8 mouse cellular contexts compared by ENCODE assay signal in genomic region chr3:89164506-89165267, GRCm38 (mm10). TPM values are rescaled to one million over a fixed set of nuclear protein-coding genes. Genes with fewer than 3 reads are reported as not detected.
DNase-seq lines count a peak whose midpoint lies in the region; ATAC-seq and TF ChIP-seq lines count a peak whose summit lies in the region.

Gene Clk2 (plus strand): TSS chr3:89164795.

- peak within 1 kb of the TSS; percentile 85 for H3K4me2 ChIP-seq in heart, embryonic 12.5 days
- H3K4me2 ChIP-seq in liver, embryonic 12.5 days = peak within 1 kb of the TSS; percentile 74
- H3K4me2 ChIP-seq in stomach, embryonic 15.5 days = peak within 1 kb of the TSS; percentile 54

- H3K4me1 ChIP-seq in erythroblast, embryonic 14.5 days (ENCODE audit: control insufficient read depth) = peaks cover 49% of the 10 kb centered on the region
- peaks cover 22% of the 10 kb centered on the region for H3K4me1 ChIP-seq in heart, embryonic 12.5 days (replicated peaks)
- H3K4me1 ChIP-seq in liver, embryonic 12.5 days = peaks cover 44% of the 10 kb centered on the region
- peaks cover 22% of the 10 kb centered on the region for H3K4me1 ChIP-seq in stomach, embryonic 15.5 days

- peak; percentile 94 for TF ChIP-seq POLR2A in brain, embryonic 14.5 days (IDR thresholded peaks at IDR 0.05; ENCODE audit: borderline replicate concordance, extremely low read depth, insufficient read depth, insufficient read length, poor library complexity, severe bottlenecking)

- H3K27me3 ChIP-seq in C2C12 (ENCODE audit: control insufficient read depth, insufficient read depth, insufficient read length) = no peaks in the 10 kb centered on the region
- H3K27me3 ChIP-seq in erythroblast, embryonic 14.5 days (ENCODE audit: control insufficient read depth) = peaks cover 3% of the 10 kb centered on the region
- peaks cover 3% of the 10 kb centered on the region for H3K27me3 ChIP-seq in heart, embryonic 12.5 days (replicated peaks)
- H3K27me3 ChIP-seq in liver, embryonic 12.5 days (replicated peaks) = peaks cover 2% of the 10 kb centered on the region; the same call in 1 of the 2 replicates
- H3K27me3 ChIP-seq in stomach, embryonic 15.5 days (replicated peaks) = no peaks in the 10 kb centered on the region

- no peak for TF ChIP-seq CTCF in C2C12 (IDR thresholded peaks at IDR 0.05; ENCODE audit: control insufficient read depth, insufficient read depth, insufficient read length)
- no peak for TF ChIP-seq CTCF in brain, embryonic 14.5 days (IDR thresholded peaks at IDR 0.05; ENCODE audit: borderline replicate concordance, extremely low read depth, insufficient read depth, insufficient read length)

- peaks cover 33% of the 10 kb centered on the region for H3K36me3 ChIP-seq in C2C12 (ENCODE audit: control insufficient read depth, insufficient read depth)
- peaks cover 35% of the 10 kb centered on the region for H3K36me3 ChIP-seq in erythroblast, embryonic 14.5 days (ENCODE audit: control insufficient read depth)
- H3K36me3 ChIP-seq in heart, embryonic 12.5 days = peaks cover 31% of the 10 kb centered on the region
- H3K36me3 ChIP-seq in liver, embryonic 12.5 days = peaks cover 35% of the 10 kb centered on the region
- H3K36me3 ChIP-seq in stomach, embryonic 15.5 days = peaks cover 19% of the 10 kb centered on the region

- H3K4me3 ChIP-seq in C2C12 (ENCODE audit: insufficient read depth, poor library complexity, severe bottlenecking) = peak within 1 kb of the TSS; percentile 60
- H3K4me3 ChIP-seq in erythroblast, embryonic 14.5 days (replicated peaks) = peak within 1 kb of the TSS; percentile 97
- peak within 1 kb of the TSS; percentile 85 for H3K4me3 ChIP-seq in heart, embryonic 12.5 days
- H3K4me3 ChIP-seq in liver, embryonic 12.5 days = peak within 1 kb of the TSS; percentile 89
- peak within 1 kb of the TSS; percentile 92 for H3K4me3 ChIP-seq in stomach, embryonic 15.5 days (replicated peaks)

- H3ac ChIP-seq in C2C12 (ENCODE audit: control insufficient read depth, insufficient read length, low read depth) = peak within 1 kb of the TSS; percentile 89

- no peaks in the 10 kb centered on the region for H3K9me3 ChIP-seq in erythroblast, embryonic 14.5 days (ENCODE audit: control insufficient read depth, low read length)
- no peaks in the 10 kb centered on the region for H3K9me3 ChIP-seq in heart, embryonic 12.5 days (replicated peaks)
- H3K9me3 ChIP-seq in liver, embryonic 12.5 days (replicated peaks) = no peaks in the 10 kb centered on the region
- H3K9me3 ChIP-seq in stomach, embryonic 15.5 days = no peaks in the 10 kb centered on the region

- peak within 1 kb of the TSS; percentile 95 for H3K9ac ChIP-seq in heart, embryonic 12.5 days
- peak within 1 kb of the TSS; percentile 93 for H3K9ac ChIP-seq in liver, embryonic 12.5 days
- peak within 1 kb of the TSS; percentile 90 for H3K9ac ChIP-seq in stomach, embryonic 15.5 days

- under 1% methylated on average over 79 of the region's 79 CpGs for WGBS in heart, embryonic 12.5 days
- under 1% methylated on average over 77 of the region's 79 CpGs for WGBS in liver, embryonic 12.5 days (ENCODE audit: insufficient replicate concordance)
- under 1% methylated on average over 71 of the region's 79 CpGs for WGBS in stomach, embryonic 15.5 days

- H3K79me2 ChIP-seq in C2C12 (ENCODE audit: control insufficient read depth, insufficient read depth) = peaks cover 37% of the 10 kb centered on the region

- peak within 1 kb of the TSS; percentile 97 for H3K27ac ChIP-seq in heart, embryonic 12.5 days (ENCODE audit: poor library complexity, severe bottlenecking)
- peak within 1 kb of the TSS; percentile 97 for H3K27ac ChIP-seq in liver, embryonic 12.5 days
- H3K27ac ChIP-seq in stomach, embryonic 15.5 days = peak within 1 kb of the TSS; percentile 98

- peak; percentile 97 for ATAC-seq in heart, embryonic 12.5 days (ENCODE audit: insufficient number of reproducible peaks, low FRiP score)
- peak; percentile 98 for ATAC-seq in liver, embryonic 12.5 days
- ATAC-seq in stomach, embryonic 15.5 days (ENCODE audit: insufficient read depth, low FRiP score, low read depth) = peak; percentile 98

- H3K79me3 ChIP-seq in C2C12 (ENCODE audit: low read depth) = peaks cover 20% of the 10 kb centered on the region

- peak; percentile 97 for DNase-seq in brain, embryonic 14.5 days (ENCODE audit: low read depth)
- DNase-seq in kidney, postnatal 10 days = peak; percentile 96
- peak; percentile 83 to 89 for DNase-seq in natural killer cell, adult 2 months (ENCODE audit: low spot score in 2 of 2)

TF ChIP-seq in C2C12, 6 proteins besides CTCF, POLR2A, EP300 and RAD21:
- TF ChIP-seq MYOD1 (IDR thresholded peaks at IDR 0.05; ENCODE audit: control insufficient read depth, insufficient read length, low read depth) (no peak), USF1 (IDR thresholded peaks at IDR 0.05; ENCODE audit: low read depth) (peak; percentile 45)

RNA-seq across cellular contexts. Expression of gene Clk2, which starts in this region (rescaled TPM):
- 14.5 TPM for polyA plus RNA-seq in C2C12 (2012; fragmentation: generic; extraction: Trizol)
- polyA plus RNA-seq in brain, embryonic 14.5 days (2012; rRNA removed) = 103 and 123 TPM in 2 replicates
- polyA plus RNA-seq in erythroblast, embryonic 14.5 days (2012) = 2.4 and 3.0 TPM in 2 replicates
- polyA plus RNA-seq in heart, embryonic 12.5 days (2016; fragmentation: Nextera tagmentation; extraction: Ambion mirVana) = 24.6 and 24.8 TPM in 2 replicates
- 21.1 and 21.2 TPM in 2 replicates for polyA plus RNA-seq in liver, embryonic 12.5 days (2016; fragmentation: Nextera tagmentation; extraction: Ambion mirVana)
- polyA plus RNA-seq in stomach, embryonic 15.5 days (2015; fragmentation: Nextera tagmentation; extraction: Ambion mirVana) = 26.3 and 26.7 TPM in 2 replicates

Comparison
In these comparisons a context has a peak if more than half of its experiments do, and no peak if none do; other contexts are left out.
1. Peak in every context shown above with its lines: DNase-seq, ATAC-seq, H3K4me3 ChIP-seq and H3K27ac ChIP-seq.